ENCODE assay signal across 8 mouse cellular contexts in genomic region chr5:125440583-125441233, GRCm38 (mm10). TPM values are rescaled to one million over a fixed set of nuclear protein-coding genes. Genes with fewer than 3 reads are reported as not detected.
DNase-seq lines count a peak whose midpoint lies in the region; ATAC-seq and TF ChIP-seq lines count a peak whose summit lies in the region.

No protein-coding gene starts in this region.

- peaks cover 4% of the 10 kb centered on the region for H3K4me1 ChIP-seq in bone marrow, adult 2 months (ENCODE audit: control insufficient read depth, insufficient read depth, low read length)
- peaks cover 10% of the 10 kb centered on the region for H3K4me1 ChIP-seq in hindbrain, embryonic 12.5 days

- ATAC-seq in hindbrain, embryonic 12.5 days (ENCODE audit: low FRiP score) = no peak; the same call in 1 of the 2 replicates
- ATAC-seq in megakaryocyte-erythroid progenitor cell, adult 5-6 weeks (replicated peaks; ENCODE audit: low FRiP score, low TSS enrichment, poor library complexity, severe bottlenecking) = peak; percentile 20

- 1% methylated on average over 7 of the region's 7 CpGs for WGBS in bone marrow, adult 2 months
- WGBS in hindbrain, embryonic 12.5 days = 3% methylated on average over 7 of the region's 7 CpGs

- H3K27me3 ChIP-seq in hindbrain, embryonic 12.5 days = no peaks in the 10 kb centered on the region

- H3K4me2 ChIP-seq in hindbrain, embryonic 12.5 days (replicated peaks) = peak overlapping the region; percentile 67

- H3K36me3 ChIP-seq in hindbrain, embryonic 12.5 days = no peaks in the 10 kb centered on the region

- H3K4me3 ChIP-seq in bone marrow, adult 2 months (replicated peaks; ENCODE audit: control insufficient read depth, low read depth, low read length) = peak overlapping the region; percentile 65
- peak overlapping the region; percentile 94 for H3K4me3 ChIP-seq in hindbrain, embryonic 12.5 days

- H3K9ac ChIP-seq in hindbrain, embryonic 12.5 days = peak overlapping the region; percentile 88

- no peak for TF ChIP-seq CTCF in bone marrow, adult 2 months (IDR thresholded peaks at IDR 0.05; ENCODE audit: control insufficient read depth, insufficient read depth, low read length)

- no peak for TF ChIP-seq POLR2A in bone marrow, adult 2 months (IDR thresholded peaks at IDR 0.05; ENCODE audit: borderline replicate concordance, control insufficient read depth, low read depth, low read length)

- H3K27ac ChIP-seq in bone marrow, adult 2 months (ENCODE audit: control insufficient read depth, insufficient read depth, low read depth, low read length, poor library complexity) = peak overlapping the region; percentile 5; the same call in 1 of the 2 replicates
- peak overlapping the region; percentile 86 for H3K27ac ChIP-seq in hindbrain, embryonic 12.5 days

- intact Hi-C loops in left cerebral cortex, postnatal 36 days (cut with DNase I) = no loop called here

- H3K9me3 ChIP-seq in hindbrain, embryonic 12.5 days (replicated peaks) = no peaks in the 10 kb centered on the region

- peak; percentile 23 for DNase-seq in kidney, adult 9 months
- DNase-seq in kidney, postnatal 14 days = no peak
- DNase-seq in adrenal gland, postnatal 25 days = no peak
- DNase-seq in left cerebral cortex, postnatal 36 days (ENCODE audit: low spot score in 2 of 2) = no peak
- no peak for DNase-seq in testis, postnatal 10 days (ENCODE audit: low spot score)

RNA-seq across cellular contexts. Expression of gene Bri3bp, which starts 0.7 kb away (rescaled TPM):
- polyA plus RNA-seq in bone marrow, adult 2 months (2011; ENCODE audit: insufficient read depth, insufficient read length, low replicate concordance, missing spikeins) = 4.1 and 9.4 TPM in 2 replicates
- 38.1 and 39.9 TPM in 2 replicates for polyA plus RNA-seq in hindbrain, embryonic 12.5 days (2016; fragmentation: Nextera tagmentation; extraction: Ambion mirVana)
- 37.4 and 77.0 TPM in 2 replicates for total RNA-seq in megakaryocyte-erythroid progenitor cell, adult 5-6 weeks (2014; fragmentation: Nextera tagmentation)
- total RNA-seq in megakaryocyte-erythroid progenitor cell, adult 5-6 weeks (2017) = 28.5 and 31.3 TPM in 2 replicates
- total RNA-seq in adrenal gland, postnatal 25 days (2021) = 18.4 and 37.3 TPM in 2 replicates
- total RNA-seq in left cerebral cortex, postnatal 36 days (2021) = 100 to 1,000 TPM in 1 of 2 experiments, 10 to 100 TPM in 1; 91.6 to 102 TPM

RNA-seq across cellular contexts. Expression of gene Dhx37, which starts 6.8 kb away (rescaled TPM):
- 12.3 and 36.6 TPM in 2 replicates for polyA plus RNA-seq in bone marrow, adult 2 months (2011; ENCODE audit: insufficient read depth, insufficient read length, low replicate concordance, missing spikeins)
- polyA plus RNA-seq in hindbrain, embryonic 12.5 days (2016; fragmentation: Nextera tagmentation; extraction: Ambion mirVana) = 16.7 and 18.0 TPM in 2 replicates
- 21.2 and 34.5 TPM in 2 replicates for total RNA-seq in megakaryocyte-erythroid progenitor cell, adult 5-6 weeks (2014; fragmentation: Nextera tagmentation)
- total RNA-seq in megakaryocyte-erythroid progenitor cell, adult 5-6 weeks (2017) = 69.0 and 83.7 TPM in 2 replicates
- total RNA-seq in adrenal gland, postnatal 25 days (2021) = 17.5 and 25.9 TPM in 2 replicates
- 10 to 100 TPM; 11.2 to 11.7 TPM for total RNA-seq in left cerebral cortex, postnatal 36 days (2021)

RNA-seq across cellular contexts. Expression of gene Aacs, which starts 34.9 kb away (rescaled TPM):
- polyA plus RNA-seq in bone marrow, adult 2 months (2011; ENCODE audit: insufficient read depth, insufficient read length, low replicate concordance, missing spikeins) = 4.3 and 18.4 TPM in 2 replicates
- polyA plus RNA-seq in hindbrain, embryonic 12.5 days (2016; fragmentation: Nextera tagmentation; extraction: Ambion mirVana) = 62.2 and 64.4 TPM in 2 replicates
- total RNA-seq in megakaryocyte-erythroid progenitor cell, adult 5-6 weeks (2014; fragmentation: Nextera tagmentation) = 8.4 and 8.7 TPM in 2 replicates
- 3.2 and 3.8 TPM in 2 replicates for total RNA-seq in megakaryocyte-erythroid progenitor cell, adult 5-6 weeks (2017)
- 88.5 and 93.5 TPM in 2 replicates for total RNA-seq in adrenal gland, postnatal 25 days (2021)
- total RNA-seq in left cerebral cortex, postnatal 36 days (2021) = 10 to 100 TPM; 41.0 to 51.2 TPM

RNA-seq across cellular contexts. Expression of gene Ubc, which starts 50.7 kb away (rescaled TPM):
- polyA plus RNA-seq in bone marrow, adult 2 months (2011; ENCODE audit: insufficient read depth, insufficient read length, low replicate concordance, missing spikeins) = 98.4 and 168 TPM in 2 replicates
- polyA plus RNA-seq in hindbrain, embryonic 12.5 days (2016; fragmentation: Nextera tagmentation; extraction: Ambion mirVana) = 1,117 and 1,167 TPM in 2 replicates
- 110 and 133 TPM in 2 replicates for total RNA-seq in megakaryocyte-erythroid progenitor cell, adult 5-6 weeks (2014; fragmentation: Nextera tagmentation)
- 202 and 258 TPM in 2 replicates for total RNA-seq in megakaryocyte-erythroid progenitor cell, adult 5-6 weeks (2017)
- 1,462 and 1,631 TPM in 2 replicates for total RNA-seq in adrenal gland, postnatal 25 days (2021)
- 100 to 1,000 TPM; 817 to 877 TPM for total RNA-seq in left cerebral cortex, postnatal 36 days (2021)

RNA-seq across cellular contexts. Expression of gene Gm10382, which starts 51.6 kb away (rescaled TPM):
- polyA plus RNA-seq in bone marrow, adult 2 months (2011; ENCODE audit: insufficient read depth, insufficient read length, low replicate concordance, missing spikeins) = not detected in 2 replicates
- 0.58 and 0.82 TPM in 2 replicates for polyA plus RNA-seq in hindbrain, embryonic 12.5 days (2016; fragmentation: Nextera tagmentation; extraction: Ambion mirVana)
- not detected in 2 replicates for total RNA-seq in megakaryocyte-erythroid progenitor cell, adult 5-6 weeks (2014; fragmentation: Nextera tagmentation)
- total RNA-seq in megakaryocyte-erythroid progenitor cell, adult 5-6 weeks (2017) = 0.56 TPM in 1 of 2 replicates, not detected in the other
- total RNA-seq in adrenal gland, postnatal 25 days (2021) = not detected in 2 replicates
- under 1 TPM in 1 of 2 experiments, not detected in 1; 0.32 TPM for total RNA-seq in left cerebral cortex, postnatal 36 days (2021)
